Mouse (Mus musculus) cerebellum, postnatal 36 days (tissue): ENCODE data around the gene Trmt1.

ENCODE experiments used
- DNase-seq, 2 experiments: peaks; one replicate each; pipeline ENCODE4 v3.0.0; 2021 to 2022; ENCODE audit warnings: mixed read lengths in 2 of 2

Trmt1 gene

GRCm38 (mm10) chr8:84693332-84693731 lies 7.2 kb downstream of the Trmt1 start:
- no peak for DNase-seq

DNA sequence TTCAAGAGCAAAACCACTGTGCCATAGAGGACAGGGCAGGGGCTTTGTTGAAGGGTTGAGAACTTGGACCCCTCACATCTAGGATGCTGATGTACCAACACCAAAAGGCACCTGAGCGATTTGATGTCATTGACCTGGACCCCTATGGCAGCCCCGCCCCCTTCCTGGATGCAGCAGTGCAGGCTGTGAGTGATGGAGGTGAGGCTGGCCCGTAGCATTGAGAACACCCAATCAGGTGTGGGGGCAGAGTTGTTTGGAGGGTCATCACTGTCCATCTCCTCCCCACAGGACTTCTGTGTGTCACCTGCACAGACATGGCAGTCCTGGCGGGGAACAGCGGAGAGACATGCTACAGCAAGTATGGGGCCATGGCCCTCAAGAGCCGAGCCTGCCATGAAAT lies 9.0 kb downstream of the Trmt1 start:
- no peak for DNase-seq

DNA sequence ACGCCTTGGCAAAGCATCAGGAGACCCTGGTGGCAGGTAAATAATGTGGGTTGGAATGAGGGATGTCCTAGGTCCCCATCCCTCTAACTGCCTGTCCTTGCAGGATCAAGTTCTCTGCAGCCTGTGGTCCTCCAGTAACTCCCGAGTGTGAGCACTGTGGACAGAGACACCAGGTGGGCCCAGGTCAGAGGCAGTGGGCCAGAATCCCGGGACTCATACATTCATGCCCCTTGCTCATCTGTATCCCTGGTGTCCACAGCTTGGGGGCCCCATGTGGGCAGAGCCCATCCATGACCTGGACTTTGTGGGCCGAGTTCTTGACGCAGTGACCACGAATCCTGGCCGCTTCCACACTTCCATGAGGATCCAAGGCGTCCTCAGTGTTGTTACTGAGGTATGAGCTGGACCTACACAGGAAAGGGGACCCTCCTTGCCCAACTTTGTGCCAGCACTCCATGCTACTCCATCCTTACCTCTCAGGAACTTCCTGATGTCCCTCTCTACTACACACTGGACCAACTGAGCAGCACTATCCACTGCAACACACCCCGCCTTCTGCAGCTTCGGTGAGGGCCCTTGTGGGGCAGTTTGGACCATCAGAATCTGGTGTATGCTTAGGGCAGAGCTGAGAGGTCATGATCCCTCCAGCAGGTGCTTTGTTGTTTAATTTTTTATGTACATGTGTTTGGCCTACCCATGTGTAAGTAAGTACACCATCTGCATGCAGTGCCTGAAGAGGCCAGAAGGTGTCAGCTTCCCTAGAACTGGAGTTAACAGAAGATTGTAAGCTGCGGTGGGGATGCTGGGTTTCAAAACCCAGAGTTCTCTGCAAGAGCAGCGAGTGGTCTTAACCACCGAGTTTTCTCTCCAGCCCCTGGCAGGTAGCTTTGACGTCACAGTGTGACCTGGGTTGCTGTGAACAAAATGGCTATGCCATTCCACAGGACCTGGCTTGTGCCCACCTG lies 11.3 kb downstream of the Trmt1 start:
- DNase-seq = peak; percentile 57 to 60

GRCm38 (mm10) chr8:84698288-84698687 lies 12.2 kb downstream of the Trmt1 start:
- no peak for DNase-seq

GRCm38 (mm10) chr8:84698929-84699401 lies 12.9 kb downstream of the Trmt1 start:
- no peak for DNase-seq

- peak; percentile 64 to 68 for DNase-seq
Observed at GRCm38 (mm10) chr8:84699861-84700322, 13.8 kb downstream of the Trmt1 start.

DNA sequence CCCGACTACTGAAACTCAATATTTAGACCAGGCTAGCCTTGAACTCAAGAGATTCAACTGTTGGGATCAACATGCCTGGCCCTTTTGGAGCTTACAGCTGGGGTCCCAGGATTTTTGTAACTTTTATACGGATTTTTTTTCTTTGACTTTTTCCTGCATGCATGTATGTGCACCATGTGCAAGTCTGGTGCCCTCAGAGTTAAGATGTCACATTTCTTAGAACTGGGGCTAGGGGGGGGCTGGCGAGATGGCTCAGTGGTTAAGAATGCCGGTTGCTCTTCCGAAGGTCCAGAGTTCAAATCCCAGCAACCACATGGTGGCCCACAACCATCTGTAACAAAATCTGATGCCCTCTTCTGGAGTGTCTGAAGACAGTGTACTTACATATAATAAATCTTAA lies 14.4 kb downstream of the Trmt1 start:
- no peak for DNase-seq

DNA sequence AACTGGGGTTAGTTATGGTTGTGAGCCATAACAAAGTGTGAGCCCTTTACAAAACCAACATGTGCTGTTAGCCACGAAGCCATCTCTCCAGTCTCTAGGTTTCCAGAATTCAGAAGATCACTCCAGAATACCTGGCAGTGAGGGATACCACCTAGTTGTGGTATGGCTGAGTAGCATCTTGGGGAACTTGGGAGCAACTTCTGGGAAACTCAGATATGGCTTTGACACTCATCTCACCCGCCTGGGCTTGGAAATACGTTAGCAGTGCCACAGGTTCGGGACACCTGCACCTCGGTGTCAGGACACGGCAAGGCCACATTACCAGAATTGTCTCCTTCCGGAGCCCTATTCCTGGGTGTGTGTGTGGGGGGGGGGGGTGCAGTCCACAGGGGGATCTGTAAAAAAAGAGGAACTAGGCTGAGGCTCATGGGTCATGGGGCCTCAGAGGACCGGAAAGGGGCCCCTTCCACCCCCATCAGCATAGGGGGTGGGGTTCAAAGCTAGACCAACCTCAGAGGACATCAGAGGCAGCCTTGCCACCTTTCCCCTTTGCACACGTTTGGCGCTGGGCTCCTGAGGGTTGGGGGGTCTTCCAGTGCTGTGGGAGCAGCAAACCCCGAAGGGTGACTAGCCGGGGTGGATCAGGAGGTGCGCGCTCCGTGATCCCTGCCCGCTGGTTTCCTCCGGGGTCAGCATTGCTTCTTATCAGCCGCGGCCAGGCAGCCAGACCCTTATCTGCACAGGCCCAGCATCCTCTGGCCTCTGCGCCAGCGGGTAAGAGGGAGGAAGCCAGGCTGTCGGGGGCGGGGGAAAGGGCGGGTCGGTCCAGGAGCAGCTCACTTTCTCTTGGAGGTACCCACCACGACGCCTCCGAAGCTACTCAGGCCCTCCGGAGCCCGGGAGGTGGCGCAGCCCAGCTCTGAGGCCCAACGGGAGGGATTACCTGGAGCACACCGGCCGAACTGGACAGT lies 15.1 kb downstream of the Trmt1 start, which contains the start of gene Lyl1:
Gene Lyl1 (plus strand): TSS at position 517 of the 971 bp plus-strand sequence.
- no peak for DNase-seq

DNA sequence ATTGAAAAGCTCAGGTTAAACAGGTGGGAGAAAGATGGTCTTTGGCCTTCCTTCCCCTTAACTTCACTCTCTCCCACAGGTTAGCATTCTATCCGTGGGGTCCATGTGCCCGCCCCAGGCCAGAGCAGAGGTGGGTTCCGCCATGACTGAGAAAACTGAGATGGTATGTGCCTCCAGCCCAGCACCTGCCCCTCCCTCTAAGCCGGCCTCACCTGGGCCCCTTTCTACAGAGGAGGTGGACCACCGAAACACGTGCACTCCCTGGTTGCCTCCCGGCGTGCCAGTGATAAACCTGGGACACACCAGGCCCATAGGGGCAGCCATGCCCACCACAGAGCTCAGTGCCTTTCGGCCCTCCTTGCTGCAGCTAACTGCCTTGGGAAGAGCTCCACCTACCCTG lies 16.5 kb downstream of the Trmt1 start:
- DNase-seq = peak in 1 of 2 experiments; percentile 5

DNA sequence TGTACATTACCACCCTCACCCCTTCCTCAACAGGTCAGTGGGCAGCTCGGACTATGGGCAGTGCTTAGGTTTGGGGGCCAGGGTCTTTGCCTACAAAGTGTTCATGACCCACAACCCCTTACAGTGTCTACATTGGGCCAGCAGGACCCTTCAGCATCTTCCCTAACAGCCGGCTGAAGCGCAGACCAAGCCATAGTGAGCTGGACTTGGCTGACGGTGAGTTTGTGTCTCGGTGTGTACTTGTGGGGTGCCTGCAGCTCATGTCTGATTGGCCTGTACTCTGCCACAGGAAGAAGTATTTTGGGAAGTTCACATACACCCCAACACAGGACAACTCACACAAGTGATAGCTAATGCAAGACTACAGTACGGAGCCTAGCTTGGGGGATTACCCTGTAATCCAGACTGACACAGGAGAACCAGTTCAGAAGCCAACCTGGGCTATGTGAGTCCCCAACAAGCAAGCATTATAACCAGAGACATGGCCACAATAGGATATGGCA lies 16.9 kb downstream of the Trmt1 start:
- DNase-seq = no peak

DNA sequence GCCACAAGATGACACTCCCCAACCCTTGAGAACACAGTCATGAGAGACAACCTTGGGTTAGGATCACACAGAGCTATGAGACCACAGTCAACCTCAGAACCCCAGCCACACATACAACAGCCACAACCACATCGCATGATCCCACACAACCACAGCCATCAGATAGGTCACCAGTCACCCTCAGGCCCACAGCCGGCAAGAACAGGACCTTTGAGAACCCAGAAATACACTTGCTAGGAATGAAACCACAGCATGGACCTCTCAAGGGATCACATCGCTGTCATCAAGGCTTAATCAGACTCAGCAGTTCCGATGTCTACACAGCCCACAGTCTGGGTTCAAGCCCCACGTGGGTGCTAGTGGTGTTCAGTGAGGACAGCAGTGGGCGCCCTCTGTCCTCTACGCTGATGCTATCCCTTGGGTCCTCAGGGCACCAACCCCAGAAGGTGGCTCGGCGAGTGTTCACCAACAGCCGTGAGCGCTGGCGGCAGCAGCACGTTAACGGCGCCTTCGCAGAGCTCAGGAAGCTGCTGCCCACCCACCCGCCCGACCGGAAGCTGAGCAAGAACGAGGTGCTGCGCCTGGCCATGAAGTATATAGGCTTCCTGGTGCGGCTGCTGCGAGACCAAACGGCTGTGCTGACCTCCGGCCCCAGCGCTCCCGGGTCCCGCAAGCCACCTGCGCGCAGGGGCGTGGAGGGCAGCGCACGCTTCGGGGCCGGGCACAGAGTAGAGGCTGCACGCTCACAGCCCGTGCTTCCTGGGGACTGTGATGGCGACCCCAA lies 17.6 kb downstream of the Trmt1 start:
- peak; percentile 12 to 14 for DNase-seq

GRCm38 (mm10) chr8:84704356-84704755 lies 18.2 kb downstream of the Trmt1 start:
- DNase-seq = peak; percentile 57 to 68

DNA sequence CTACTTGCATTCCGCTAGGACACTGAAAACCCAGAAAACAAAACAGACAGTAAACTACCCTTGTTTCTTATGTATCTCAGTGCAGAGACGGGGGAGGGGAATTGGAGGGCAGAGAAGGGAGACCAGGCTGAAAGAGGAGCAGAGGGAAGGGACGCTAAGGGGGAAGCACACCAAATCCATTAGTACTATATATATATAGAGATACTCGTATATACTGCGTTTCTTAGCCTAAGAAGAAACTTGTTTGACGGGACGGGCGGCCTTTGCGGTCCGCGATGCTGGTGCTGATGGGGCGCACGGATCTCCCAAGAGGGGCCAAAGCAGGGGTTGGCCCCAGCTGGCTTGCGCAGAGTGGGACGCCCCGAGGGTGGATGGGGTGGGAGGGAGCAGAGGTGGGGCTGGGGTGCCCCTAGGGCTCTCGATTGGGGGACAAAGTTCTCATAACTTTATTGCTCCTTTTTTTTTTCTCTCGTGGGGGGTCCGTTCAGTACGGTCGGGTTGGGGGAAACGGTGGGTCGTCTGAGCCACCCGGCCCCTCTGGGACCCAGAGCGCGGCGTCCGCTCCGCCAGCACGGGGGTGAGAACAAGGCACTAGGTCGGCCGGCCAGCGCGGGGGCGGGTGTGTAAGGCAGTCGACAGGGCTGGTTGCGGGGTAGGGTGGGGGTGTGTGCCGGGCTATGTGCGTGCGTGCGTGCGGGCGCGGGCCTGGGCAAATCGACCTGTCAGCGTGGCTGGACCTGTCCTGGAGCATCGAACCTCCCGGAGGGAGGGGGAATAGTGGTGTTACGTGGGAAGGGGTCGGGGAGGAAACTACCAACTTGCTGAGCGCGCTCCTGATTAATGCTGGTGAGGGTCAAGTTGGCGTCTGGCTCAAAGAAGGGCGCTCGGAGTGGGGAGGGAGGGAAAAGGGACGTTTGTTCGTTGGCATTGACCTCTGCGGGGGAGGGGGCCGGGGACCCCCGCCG lies 19.0 kb downstream of the Trmt1 start:
- peak; percentile 37 to 38 for DNase-seq

GRCm38 (mm10) chr8:84705960-84706359 lies 19.9 kb downstream of the Trmt1 start:
- no peak for DNase-seq

DNA sequence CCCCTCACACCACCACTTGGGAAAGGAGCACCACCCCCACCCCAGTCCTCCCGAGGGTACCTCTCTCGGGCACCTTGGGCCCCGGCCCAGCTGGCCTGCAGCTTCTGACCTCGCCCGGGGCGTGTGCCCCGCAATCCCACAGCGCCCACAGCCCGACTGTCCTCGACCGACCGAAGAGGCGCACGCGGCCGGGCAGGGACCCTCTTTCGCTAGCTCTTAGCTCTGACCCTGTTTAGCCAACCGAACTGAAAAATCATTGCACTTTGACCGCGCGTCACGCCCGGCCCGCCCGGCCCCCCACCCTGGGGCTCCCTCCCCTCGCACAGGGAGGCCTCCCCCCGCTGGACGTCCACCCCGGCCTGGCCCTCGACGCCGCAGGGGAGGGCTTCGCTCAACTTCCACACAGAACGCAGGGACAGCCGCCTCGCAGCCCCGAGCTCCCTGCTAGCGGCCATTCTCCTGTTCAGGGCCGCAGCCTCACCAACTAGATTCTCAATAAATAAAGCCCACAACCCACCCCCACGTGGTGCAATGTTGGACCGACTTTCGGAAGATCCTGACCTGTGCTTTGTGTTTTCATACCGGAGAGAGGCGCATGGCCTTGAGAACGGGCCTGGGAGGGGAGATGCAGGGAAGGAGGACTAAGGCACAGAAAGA lies 20.6 kb downstream of the Trmt1 start:
- DNase-seq = peak in 1 of 2 experiments; percentile 22

- DNase-seq = peak in 1 of 2 experiments; percentile 17
Observed at GRCm38 (mm10) chr8:84707267-84707883, 21.3 kb downstream of the Trmt1 start.

- DNase-seq = peak in 1 of 2 experiments; percentile 6
Observed at GRCm38 (mm10) chr8:84708071-84708541, 22.0 kb downstream of the Trmt1 start.

DNA sequence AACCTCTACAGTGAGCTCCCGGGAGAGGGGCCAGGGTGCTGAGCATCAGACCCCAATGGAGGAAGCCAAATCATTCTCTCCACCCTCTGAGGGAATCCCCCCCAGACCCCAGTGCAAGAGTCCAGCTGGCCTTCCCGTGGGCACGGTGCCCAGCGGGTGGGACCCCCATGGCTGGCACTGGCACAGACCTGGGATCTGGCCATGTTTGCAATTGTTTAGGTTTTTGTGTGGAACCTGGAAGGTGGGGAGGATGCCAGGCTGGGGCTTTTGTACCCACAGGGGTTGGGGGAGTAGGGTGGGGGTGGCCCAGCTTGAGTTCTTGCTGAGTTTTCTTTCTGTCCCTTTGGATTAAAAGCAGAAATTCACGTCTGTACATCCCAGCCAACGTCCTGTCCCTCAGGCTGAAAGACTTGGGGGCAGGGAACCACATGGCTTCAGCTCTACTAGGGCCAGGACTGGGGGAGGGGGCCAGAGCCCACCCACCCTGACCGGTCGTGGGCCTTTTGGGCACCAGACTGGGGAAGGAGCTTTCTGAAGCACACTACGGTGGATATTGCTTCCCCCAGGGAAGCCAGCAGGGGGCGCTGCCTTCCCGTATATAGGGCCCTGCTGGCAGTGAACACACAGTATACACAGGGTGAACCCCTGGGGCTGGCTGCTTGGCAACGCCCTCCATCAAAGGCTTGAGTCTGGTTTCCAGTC lies 22.8 kb downstream of the Trmt1 start:
- DNase-seq = peak; percentile 88 to 90

DNA sequence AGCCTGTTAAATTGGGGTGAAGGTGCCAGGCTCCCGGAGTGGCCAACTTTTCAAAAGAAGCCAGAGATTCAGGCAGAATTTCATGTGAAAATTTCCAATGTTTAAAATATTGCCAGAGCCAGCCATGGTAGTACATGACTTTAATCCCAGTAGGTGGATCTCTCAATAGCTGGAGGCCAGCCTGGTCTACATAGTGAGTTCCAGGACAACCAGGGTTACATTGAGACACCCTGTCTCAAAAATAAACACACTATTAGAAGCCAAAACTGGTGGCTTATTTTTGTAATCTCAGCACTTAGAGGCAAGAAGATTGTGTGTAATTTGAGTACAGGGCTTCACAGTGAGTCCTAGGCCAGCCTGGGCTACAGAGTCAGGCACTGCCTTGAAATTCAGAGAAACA lies 23.8 kb downstream of the Trmt1 start:
- no peak for DNase-seq
